Mouse (Mus musculus): ENCODE data around the gene Kif11. TPM values are rescaled to one million over a fixed set of nuclear protein-coding genes. Genes with fewer than 3 reads are reported as not detected.

The Kif11 gene
- polyA plus RNA-seq (2014; fragmentation: Illumina TruSeq; extraction: RNeasy Lipid Tissue Mini Kit (QIAGEN cat#74804); ENCODE audit: low read depth, low replicate concordance): 28.3 TPM

DNA sequence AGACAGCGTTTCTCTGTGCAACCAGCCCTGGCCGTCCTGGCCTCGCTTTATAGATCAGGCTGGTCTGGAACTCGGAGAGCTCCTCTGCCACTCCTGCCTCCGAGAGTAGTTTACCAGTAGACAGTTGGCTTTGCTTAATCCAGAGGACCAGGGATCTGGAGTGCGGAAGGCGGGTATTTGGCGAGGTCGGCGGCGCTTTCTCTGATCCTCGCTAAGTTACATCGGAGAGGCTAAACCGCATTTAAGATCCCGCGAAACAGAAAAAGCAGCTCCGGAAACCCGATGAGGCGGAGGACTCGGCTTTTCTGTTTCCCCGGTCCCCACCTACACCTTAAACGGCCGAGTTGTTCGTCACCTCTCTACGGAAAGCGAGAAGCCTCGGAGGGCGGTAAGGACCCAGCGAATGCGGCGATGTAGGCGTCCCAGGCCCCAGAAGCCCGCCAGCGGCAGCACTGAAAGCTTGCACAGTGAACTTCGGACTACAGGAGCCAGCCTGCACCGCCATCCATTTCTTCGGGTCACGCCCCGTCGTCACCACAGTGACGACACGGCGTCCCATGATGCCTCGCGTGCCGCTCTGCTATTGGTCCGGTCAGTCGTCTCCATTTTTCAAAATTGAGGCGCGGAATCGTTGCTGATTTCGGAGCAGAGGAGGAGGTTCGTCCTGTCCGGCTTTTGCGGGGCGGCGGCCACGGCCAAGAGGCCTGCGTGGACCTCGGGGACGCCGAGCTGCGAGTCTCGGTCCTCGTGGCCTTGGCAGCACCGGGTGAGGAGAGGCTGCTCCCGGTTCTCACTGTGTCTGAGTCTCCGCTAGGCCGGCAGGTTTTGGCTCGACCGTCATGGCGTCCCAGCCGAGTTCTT is at the start of gene Kif11:
Kif11 (plus strand) TSS at position 649 of the 861 bp plus-strand sequence.

GRCm38 (mm10) chr19:37337752-37338151 is 38.5 kb upstream of the Kif11 start, which contains the start of gene Ide:
Ide (minus strand) TSS chr19:37337852.

GRCm38 (mm10) chr19:37434263-37434951 is 58.2 kb downstream of the Kif11 start, which contains the start of gene Hhex:
Hhex (plus strand) TSS chr19:37434810.

Other genes with a start within 250 kb of the Kif11 start
- gene March5, start 168.9 kb upstream of the Kif11 start, polyA plus RNA-seq (2014; fragmentation: Illumina TruSeq; extraction: RNeasy Lipid Tissue Mini Kit (QIAGEN cat#74804); ENCODE audit: low read depth, low replicate concordance): 126 TPM
- 9.4 TPM for gene Cpeb3, start 167.8 kb upstream of the Kif11 start, polyA plus RNA-seq (2014; fragmentation: Illumina TruSeq; extraction: RNeasy Lipid Tissue Mini Kit (QIAGEN cat#74804); ENCODE audit: low read depth, low replicate concordance)
- gene Ide, start 38.6 kb upstream of the Kif11 start, polyA plus RNA-seq (2014; fragmentation: Illumina TruSeq; extraction: RNeasy Lipid Tissue Mini Kit (QIAGEN cat#74804); ENCODE audit: low read depth, low replicate concordance): 44.5 TPM
- 14.6 TPM for gene Hhex, start 58.4 kb downstream of the Kif11 start, polyA plus RNA-seq (2014; fragmentation: Illumina TruSeq; extraction: RNeasy Lipid Tissue Mini Kit (QIAGEN cat#74804); ENCODE audit: low read depth, low replicate concordance)
- 51.1 TPM for gene Exoc6, start 174.0 kb downstream of the Kif11 start, polyA plus RNA-seq (2014; fragmentation: Illumina TruSeq; extraction: RNeasy Lipid Tissue Mini Kit (QIAGEN cat#74804); ENCODE audit: low read depth, low replicate concordance)